Mouse (Mus musculus): ENCODE data around the gene Mia. TPM values are rescaled to one million over a fixed set of nuclear protein-coding genes. Genes with fewer than 3 reads are reported as not detected.

Gene Mia
- polyA plus RNA-seq (2015; fragmentation: Nextera tagmentation; extraction: Ambion mirVana), result 12.3 and 21.2 TPM in 2 replicates

DNA sequence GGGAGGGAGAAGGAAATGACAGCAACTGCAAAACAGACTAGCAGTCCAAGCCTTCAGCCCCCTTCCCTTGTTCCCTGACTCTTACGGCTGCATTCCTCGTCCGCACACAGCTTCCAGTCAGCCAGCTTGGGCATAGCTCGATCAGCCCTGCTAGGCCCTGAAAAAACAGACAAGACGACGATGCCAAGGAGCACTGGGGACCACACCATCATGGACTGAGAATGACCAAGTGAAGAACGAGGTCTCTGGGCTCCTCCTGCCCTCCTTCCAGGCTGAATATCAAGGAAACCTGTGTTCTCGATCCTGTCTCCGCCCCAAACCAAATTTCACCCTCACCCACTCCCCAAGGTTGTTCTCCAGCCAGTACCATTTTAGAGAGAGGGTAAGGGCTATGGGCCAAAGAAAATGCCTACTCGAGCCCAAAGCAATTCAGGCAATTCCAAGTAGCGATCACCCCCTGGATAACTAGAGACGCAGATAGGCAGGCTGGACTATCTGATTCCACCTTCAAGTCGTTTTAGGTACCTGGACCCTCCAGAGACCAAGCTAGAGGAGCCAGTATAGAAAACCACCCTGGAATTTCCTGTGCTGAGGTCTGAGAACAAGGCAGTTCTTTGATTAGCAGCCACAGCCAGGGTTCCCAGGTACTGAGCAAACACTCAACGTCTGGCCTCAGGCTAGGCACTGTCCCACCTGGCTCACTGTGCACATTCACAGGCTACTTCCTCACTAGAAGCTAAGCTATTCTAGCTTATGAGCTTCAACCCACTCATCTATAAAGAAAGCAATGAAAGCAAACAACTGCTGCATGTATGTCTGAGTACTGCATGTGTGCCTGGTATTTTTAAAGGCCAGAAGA is at the start of gene Mia, which contains the start of gene Gm21983:
Mia (minus strand) TSS at position 321 of the 859 bp plus-strand sequence.
Gm21983 (minus strand) TSS at position 250 of the 859 bp plus-strand sequence.
- H3K4me2 ChIP-seq, result no peak within 1 kb of the TSS
- H3K9me3 ChIP-seq, result no peaks in the 10 kb centered on the region
- no peak within 1 kb of the TSS for H3K4me3 ChIP-seq (replicated peaks)
- peaks cover 22% of the 10 kb centered on the region for H3K36me3 ChIP-seq
- peak within 1 kb of the TSS; percentile 67 for H3K27ac ChIP-seq
- H3K27me3 ChIP-seq (replicated peaks), result no peaks in the 10 kb centered on the region
- WGBS, result 64% methylated on average over 14 of the region's 14 CpGs
- peaks cover 11% of the 10 kb centered on the region; the same call in 1 of the 2 replicates for H3K4me1 ChIP-seq
- ATAC-seq (ENCODE audit: insufficient read depth, low FRiP score, low read depth), result no peak
- H3K9ac ChIP-seq, result no peak within 1 kb of the TSS

DNA sequence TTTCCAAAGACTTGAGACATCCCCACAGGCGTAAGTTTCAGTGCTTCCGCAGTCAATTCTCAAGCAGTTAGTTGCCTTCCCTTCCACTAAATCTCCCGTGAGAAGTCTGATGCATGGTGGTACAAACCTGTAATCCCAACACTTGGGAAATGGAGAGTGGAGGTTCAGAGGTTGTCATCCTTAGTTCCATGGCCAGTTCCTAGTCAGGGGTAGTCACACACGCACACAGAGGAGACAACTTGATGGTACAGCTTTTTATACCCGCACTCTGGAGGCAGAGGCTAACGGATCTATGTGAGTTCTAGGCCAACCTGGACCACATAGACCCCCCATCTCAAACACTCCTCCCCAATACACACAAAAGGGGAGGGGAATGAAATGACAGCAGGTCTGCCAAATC is 47.9 kb upstream of the Mia start:
- Histone ChIP-seq H3K4me3 (replicated peaks) (peak overlapping the region; percentile 90), H3K4me1 (peaks cover 60% of the 10 kb centered on the region), H3K9ac (peak overlapping the region; percentile 94; the same call in 1 of the 2 replicates), H3K4me2 (peak overlapping the region; percentile 79), H3K36me3 (no peaks in the 10 kb centered on the region), H3K9me3 (no peaks in the 10 kb centered on the region), H3K27ac (peak overlapping the region; percentile 91), H3K27me3 (replicated peaks) (no peaks in the 10 kb centered on the region)
- ATAC-seq (ENCODE audit: insufficient read depth, low FRiP score, low read depth), result no peak
- WGBS, result 13% methylated on average over 6 of the region's 6 CpGs

- no peaks in the 10 kb centered on the region for H3K27me3 ChIP-seq (replicated peaks)
- peak within 1 kb of the TSS; percentile 79 for H3K4me2 ChIP-seq
- H3K36me3 ChIP-seq, result no peaks in the 10 kb centered on the region
- WGBS, result under 1% methylated on average over 49 of the region's 49 CpGs
- peak within 1 kb of the TSS; percentile 90 for H3K4me3 ChIP-seq (replicated peaks)
- ATAC-seq (ENCODE audit: insufficient read depth, low FRiP score, low read depth), result peak; percentile 77
- peak within 1 kb of the TSS; percentile 94 for H3K9ac ChIP-seq
- no peaks in the 10 kb centered on the region for H3K9me3 ChIP-seq
- H3K27ac ChIP-seq, result peak within 1 kb of the TSS; percentile 91
- H3K4me1 ChIP-seq, result peaks cover 55% of the 10 kb centered on the region
Measured at GRCm38 (mm10) chr7:27228281-27228821, 47.4 kb upstream of the Mia start, which contains the start of gene Itpkc. Gene Itpkc, minus strand, starts transcription at chr7:27228661.

GRCm38 (mm10) chr7:27227676-27228075 is 46.7 kb upstream of the Mia start:
- no peak for ATAC-seq (ENCODE audit: insufficient read depth, low FRiP score, low read depth)
- Histone ChIP-seq H3K36me3 (no peaks in the 10 kb centered on the region), H3K4me3 (replicated peaks) (peak overlapping the region; percentile 90), H3K27ac (peak overlapping the region; percentile 91), H3K9ac (peak overlapping the region; percentile 94), H3K4me1 (peaks cover 54% of the 10 kb centered on the region), H3K9me3 (no peaks in the 10 kb centered on the region), H3K27me3 (replicated peaks) (no peaks in the 10 kb centered on the region), H3K4me2 (peak overlapping the region; percentile 79)
- under 1% methylated on average over 10 of the region's 10 CpGs for WGBS

DNA sequence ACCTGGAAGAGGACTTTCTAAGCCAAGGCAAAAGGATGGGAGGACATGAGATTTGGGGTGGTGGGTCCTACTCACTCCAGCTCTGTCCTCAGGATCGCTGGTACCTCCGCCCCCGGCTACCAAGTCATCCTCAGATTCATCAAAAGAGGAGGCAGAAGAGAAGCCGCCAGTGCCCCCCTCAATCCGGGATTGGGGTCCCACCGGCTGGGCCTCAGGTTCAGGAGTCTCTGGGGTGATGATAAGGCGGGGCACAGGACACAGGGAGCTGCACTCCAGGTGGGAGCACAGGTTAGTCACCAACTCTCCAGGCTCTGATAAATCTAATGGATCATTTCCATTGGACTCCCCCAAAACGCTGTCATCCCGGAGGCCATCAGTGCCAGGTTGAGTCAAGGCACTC is 46.3 kb upstream of the Mia start:
- H3K27me3 ChIP-seq (replicated peaks), result no peaks in the 10 kb centered on the region
- H3K9ac ChIP-seq, result peak overlapping the region; percentile 94; the same call in 1 of the 2 replicates
- peak overlapping the region; percentile 90 for H3K4me3 ChIP-seq (replicated peaks)
- ATAC-seq (ENCODE audit: insufficient read depth, low FRiP score, low read depth), result no peak
- no peaks in the 10 kb centered on the region for H3K36me3 ChIP-seq
- peak overlapping the region; percentile 79 for H3K4me2 ChIP-seq
- WGBS, result 27% methylated on average over 9 of the region's 9 CpGs
- H3K4me1 ChIP-seq, result peaks cover 50% of the 10 kb centered on the region
- H3K27ac ChIP-seq, result peak overlapping the region; percentile 91; the same call in 1 of the 2 replicates
- no peaks in the 10 kb centered on the region for H3K9me3 ChIP-seq

DNA sequence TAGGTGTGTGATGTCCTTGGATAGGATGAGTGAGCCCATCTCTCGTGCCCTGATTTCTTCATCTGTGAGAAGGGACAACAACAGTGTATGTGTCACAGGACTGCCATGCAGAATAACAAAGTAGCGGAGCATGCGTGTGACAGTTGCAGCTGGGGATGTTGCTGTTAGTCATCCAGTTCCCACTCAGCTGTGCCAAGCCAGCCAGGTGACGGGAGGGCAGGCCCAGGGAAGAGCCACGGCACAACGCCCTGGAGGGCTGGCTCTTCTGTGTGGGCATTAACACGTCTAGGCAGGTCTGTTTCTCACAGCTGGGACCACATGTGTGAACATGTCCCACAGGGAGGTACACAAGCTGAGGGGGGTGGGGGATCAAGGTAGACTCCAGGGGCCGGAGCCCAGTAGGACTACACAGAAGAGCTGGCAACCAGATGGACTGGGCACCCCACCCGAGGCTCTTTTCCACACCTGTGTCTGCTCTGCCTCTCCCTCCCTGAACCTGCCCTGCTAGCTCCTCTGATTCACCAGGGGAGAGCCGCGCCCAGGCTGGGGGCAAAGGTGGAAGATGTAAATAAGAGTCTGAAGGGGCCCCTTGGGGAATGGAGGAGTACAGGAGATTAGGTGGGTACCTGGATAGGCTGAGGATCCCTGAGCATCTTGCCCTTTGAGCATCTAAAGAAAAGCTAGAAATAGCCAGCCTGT is 44.1 kb upstream of the Mia start:
- H3K4me2 ChIP-seq, result peak overlapping the region; percentile 79
- H3K4me1 ChIP-seq, result peaks cover 42% of the 10 kb centered on the region
- no peaks in the 10 kb centered on the region for H3K27me3 ChIP-seq (replicated peaks)
- H3K9me3 ChIP-seq, result no peaks in the 10 kb centered on the region
- peak; percentile 27 for ATAC-seq (ENCODE audit: insufficient read depth, low FRiP score, low read depth)
- H3K4me3 ChIP-seq (replicated peaks), result peak overlapping the region; percentile 90
- H3K27ac ChIP-seq, result peak overlapping the region; percentile 77
- 54% methylated on average over 11 of the region's 11 CpGs for WGBS
- H3K9ac ChIP-seq, result no peak overlapping the region; the same call in 1 of the 2 replicates
- 0 out of 2 replicates have a peak, but pooled peaks cover under 1% of the 10 kb centered on the region for H3K36me3 ChIP-seq

- Histone ChIP-seq H3K9me3 (no peaks in the 10 kb centered on the region), H3K9ac (no peak overlapping the region), H3K4me3 (replicated peaks) (no peak overlapping the region), H3K4me2 (no peak overlapping the region), H3K27ac (no peak overlapping the region), H3K36me3 (peaks cover 12% of the 10 kb centered on the region; the same call in 1 of the 2 replicates), H3K4me1 (peaks cover 34% of the 10 kb centered on the region), H3K27me3 (replicated peaks) (no peaks in the 10 kb centered on the region)
- WGBS, result 61% methylated on average over 1 of the region's 1 CpGs
- ATAC-seq (ENCODE audit: insufficient read depth, low FRiP score, low read depth), result no peak; the same call in 1 of the 2 replicates
Measured at GRCm38 (mm10) chr7:27222538-27222937, 41.6 kb upstream of the Mia start.

DNA sequence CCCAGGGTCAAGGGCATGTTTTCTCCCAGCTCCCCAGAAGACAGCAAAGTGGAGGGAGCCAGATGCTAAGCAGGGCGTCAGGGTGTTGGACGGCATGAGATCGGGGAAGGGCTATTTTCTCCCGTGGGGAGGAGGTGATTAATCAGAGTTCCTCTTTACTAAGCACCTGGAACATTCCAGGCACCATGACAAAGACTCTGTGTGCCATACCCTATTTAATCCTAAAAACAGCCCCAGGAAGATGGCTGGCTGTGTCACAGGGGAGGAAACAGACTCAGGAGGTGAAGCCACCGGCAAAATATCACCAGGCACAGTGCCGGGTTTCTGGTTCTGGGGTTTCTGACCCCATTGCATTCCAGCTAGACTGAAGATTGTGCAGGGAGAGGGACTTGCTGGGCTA is 41.0 kb upstream of the Mia start:
- Histone ChIP-seq H3K4me3 (replicated peaks) (no peak overlapping the region), H3K27ac (no peak overlapping the region), H3K9ac (no peak overlapping the region), H3K9me3 (no peaks in the 10 kb centered on the region), H3K4me1 (peaks cover 28% of the 10 kb centered on the region), H3K27me3 (replicated peaks) (no peaks in the 10 kb centered on the region), H3K36me3 (peaks cover 12% of the 10 kb centered on the region; the same call in 1 of the 2 replicates), H3K4me2 (no peak overlapping the region)
- ATAC-seq (ENCODE audit: insufficient read depth, low FRiP score, low read depth), result no peak
- 56% methylated on average over 6 of the region's 6 CpGs for WGBS

- Histone ChIP-seq H3K4me3 (replicated peaks) (no peak overlapping the region), H3K4me1 (peaks cover 8% of the 10 kb centered on the region), H3K27me3 (replicated peaks) (no peaks in the 10 kb centered on the region), H3K9ac (no peak overlapping the region), H3K36me3 (peaks cover 16% of the 10 kb centered on the region), H3K27ac (no peak overlapping the region), H3K4me2 (no peak overlapping the region), H3K9me3 (no peaks in the 10 kb centered on the region)
- WGBS, result 75% methylated on average over 11 of the region's 11 CpGs
- ATAC-seq (ENCODE audit: insufficient read depth, low FRiP score, low read depth), result no peak
Measured at GRCm38 (mm10) chr7:27219937-27220336, 39.0 kb upstream of the Mia start.

- no peak for ATAC-seq (ENCODE audit: insufficient read depth, low FRiP score, low read depth)
- Histone ChIP-seq H3K27me3 (replicated peaks) (no peaks in the 10 kb centered on the region), H3K27ac (no peak overlapping the region), H3K4me1 (no peaks in the 10 kb centered on the region), H3K36me3 (peaks cover 19% of the 10 kb centered on the region), H3K9ac (no peak overlapping the region), H3K4me3 (replicated peaks) (no peak overlapping the region), H3K4me2 (no peak overlapping the region), H3K9me3 (no peaks in the 10 kb centered on the region)
- WGBS, result 81% methylated on average over 7 of the region's 7 CpGs
Measured at GRCm38 (mm10) chr7:27218586-27218985, 37.6 kb upstream of the Mia start.

DNA sequence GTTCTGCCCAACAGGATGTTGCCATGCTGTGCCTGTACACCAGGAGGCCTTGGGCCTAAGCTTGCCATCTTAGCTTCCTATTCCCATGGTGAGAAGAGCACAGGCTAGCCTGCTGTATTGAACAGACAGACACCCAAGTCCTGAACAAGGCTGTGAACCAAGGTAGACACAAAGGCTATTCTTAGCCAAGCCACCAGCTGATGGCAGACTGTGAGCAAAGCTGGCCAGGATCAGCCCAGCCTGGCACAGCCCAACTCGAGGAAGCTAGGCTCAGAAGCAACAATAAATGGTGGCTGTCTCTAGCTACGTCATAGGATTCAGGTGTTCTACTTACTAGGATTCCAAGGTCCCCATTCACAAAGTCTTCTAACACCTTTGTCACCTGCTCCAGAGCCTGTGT is 31.7 kb upstream of the Mia start:
- no peak for ATAC-seq (ENCODE audit: insufficient read depth, low FRiP score, low read depth)
- no peak overlapping the region for H3K4me3 ChIP-seq (replicated peaks)
- H3K9me3 ChIP-seq, result no peaks in the 10 kb centered on the region
- WGBS, result 83% methylated on average over 2 of the region's 2 CpGs
- no peaks in the 10 kb centered on the region for H3K4me1 ChIP-seq
- no peak overlapping the region for H3K4me2 ChIP-seq
- H3K27me3 ChIP-seq (replicated peaks), result no peaks in the 10 kb centered on the region
- H3K36me3 ChIP-seq, result peaks cover 42% of the 10 kb centered on the region
- H3K9ac ChIP-seq, result no peak overlapping the region
- no peak overlapping the region for H3K27ac ChIP-seq

All from stomach, embryonic 15.5 days (tissue).